Mouse (Mus musculus) cerebellum, adult 2 months (tissue): ENCODE measurements around the gene Taf8. TPM values are rescaled to one million over a fixed set of nuclear protein-coding genes. Genes with fewer than 3 reads are reported as not detected.

Experiments
- DNase-seq, 2 experiments: peaks; one replicate each; pipeline ENCODE4 v3.0.0; 2021
- H3K27ac ChIP-seq: fragments of 200-500 bp; 2 replicates; pipeline ENCODE4 v1.5.1; 2012; ENCODE audit warnings: low read length, control low read depth, inconsistent platforms; ENCODE audit not compliant: insufficient read depth
- H3K27me3 ChIP-seq: fragments of 200-500 bp; 2 replicates; pipeline ENCODE4 v1.6.1; 2012; ENCODE audit warnings: inconsistent platforms, mild to moderate bottlenecking, low read length, moderate library complexity; ENCODE audit not compliant: control insufficient read depth, insufficient read depth
- H3K4me1 ChIP-seq: fragments of 200-500 bp; 2 replicates; pipeline ENCODE4 v1.6.1; 2011; ENCODE audit warnings: low read length; ENCODE audit not compliant: control insufficient read depth, insufficient read depth
- H3K4me3 ChIP-seq: fragments of 200-500 bp; replicated peaks from 2 replicates; pipeline ENCODE3; 2011; ENCODE audit warnings: mild to moderate bottlenecking, low read depth, low read length, control low read depth; ENCODE audit not compliant: insufficient read depth
- CTCF ChIP-seq: fragments of 200-500 bp; IDR thresholded peaks from 2 replicates; pipeline ENCODE4 v1.5.1; 2011; ENCODE audit warnings: low read depth, mild to moderate bottlenecking, control low read depth, low read length, moderate library complexity, borderline replicate concordance; ENCODE audit not compliant: insufficient read depth
- POLR2A ChIP-seq: fragments of 200-500 bp; IDR thresholded peaks from 2 replicates; pipeline ENCODE4 v1.6.1; 2011; ENCODE audit warnings: low read length, control low read depth, borderline replicate concordance; ENCODE audit not compliant: insufficient read depth
- WGBS: fragments of 180-500 bp; shearing (Covaris S2); methylation state at CpG from one replicate; pipeline ENCODE4 v1.1.7; 2018; 5-methylcytosine and 5-hydroxymethylcytosine counted together
- polyA plus RNA-seq: library from polyadenylated mRNA; depleted of rRNA; stranded (reverse); fragments of >200 nt; gene quantifications from 2 replicates; pipeline ENCODE4 v1.2.3, GENCODE M21; 2012

The Taf8 gene
- polyA plus RNA-seq, 1 experiment = 32.0 TPM

DNA sequence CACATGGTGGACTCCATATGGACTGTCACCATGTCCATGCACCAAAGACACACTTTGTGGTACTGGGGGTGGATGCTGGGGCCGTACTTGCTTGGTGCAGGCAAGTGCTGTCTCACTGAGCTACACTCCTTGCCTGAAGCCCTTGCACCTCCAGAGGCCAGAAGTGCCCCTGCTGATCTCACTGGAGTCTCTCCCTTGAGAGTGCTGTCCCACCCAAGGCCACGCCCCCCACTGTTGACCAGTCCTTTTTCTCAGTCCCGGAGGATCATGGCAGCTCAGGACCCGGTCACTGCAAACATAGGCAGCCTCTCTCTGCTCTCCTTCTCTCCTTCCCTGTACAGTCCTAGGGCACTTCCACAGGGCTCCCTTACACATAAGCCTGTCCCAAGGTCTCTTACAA is 27.8 kb downstream of the Taf8 start:
- Histone ChIP-seq H3K27ac (no peak overlapping the region), H3K4me3 (no peak overlapping the region)
- 88% methylated on average over 4 of the region's 4 CpGs for WGBS

GRCm38 (mm10) chr17:47473434-47473974 is 28.6 kb downstream of the Taf8 start:
- DNase-seq = peak in 1 of 2 experiments; percentile 42
- H3K27ac ChIP-seq = no peak overlapping the region
- peaks cover 26% of the 10 kb centered on the region for H3K4me1 ChIP-seq
- TF ChIP-seq POLR2A = no peak
- peak; percentile 80 for TF ChIP-seq CTCF
- H3K27me3 ChIP-seq = no peaks in the 10 kb centered on the region
- H3K4me3 ChIP-seq = no peak overlapping the region
- WGBS = 17% methylated on average over 8 of the region's 8 CpGs

More for the DNA sequence above, 27.8 kb downstream of the Taf8 start:
- DNase-seq = no peak
- H3K4me1 ChIP-seq = peaks cover 18% of the 10 kb centered on the region
- H3K27me3 ChIP-seq = no peaks in the 10 kb centered on the region
- no peak for TF ChIP-seq POLR2A

DNA sequence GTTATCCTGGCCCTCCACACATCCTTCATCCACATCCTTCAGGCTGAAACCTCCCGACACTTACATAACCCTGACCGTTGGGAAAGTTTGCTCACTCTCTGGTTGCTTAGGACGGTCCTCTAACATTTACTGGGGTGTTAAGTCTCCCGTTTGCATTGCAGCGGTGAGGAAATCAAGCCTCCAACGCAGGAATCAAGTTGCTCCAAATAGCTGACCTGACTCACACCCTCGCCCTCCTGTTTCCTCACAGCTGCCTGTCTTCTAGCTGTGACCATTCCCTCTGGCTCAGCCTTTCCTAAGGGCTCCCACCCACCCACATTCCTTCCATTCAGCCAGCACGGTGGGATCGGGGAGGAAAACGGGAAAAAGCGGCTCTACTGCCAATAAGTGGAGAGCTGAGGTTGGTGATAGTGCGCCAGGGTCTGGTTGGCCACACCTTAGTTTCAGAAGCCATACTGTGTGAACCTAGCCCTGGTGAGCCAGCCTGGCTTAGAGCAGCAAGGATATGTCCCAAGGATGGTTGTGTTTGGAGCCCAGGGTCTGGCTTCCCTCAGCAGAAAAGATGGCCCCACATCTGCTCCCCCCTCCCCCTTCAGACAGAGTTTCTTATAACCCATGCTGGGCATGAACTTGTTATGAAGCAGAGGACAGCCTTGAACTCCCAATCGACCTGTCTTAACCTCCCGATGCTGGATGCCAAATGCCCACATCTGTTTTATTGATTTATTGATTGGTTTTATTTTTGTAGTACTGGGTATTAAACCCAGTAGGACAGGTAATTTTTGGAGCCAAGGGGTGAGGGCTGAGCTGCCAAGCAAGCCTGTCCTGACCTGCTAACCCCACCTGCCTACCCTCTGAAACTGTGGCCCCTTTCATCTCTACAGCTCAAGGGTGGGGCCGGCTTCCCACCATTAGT is 29.4 kb downstream of the Taf8 start:
- H3K27ac ChIP-seq = no peak overlapping the region
- H3K4me3 ChIP-seq = no peak overlapping the region
- H3K27me3 ChIP-seq = no peaks in the 10 kb centered on the region
- 75% methylated on average over 15 of the region's 15 CpGs for WGBS
- no peak for DNase-seq
- TF ChIP-seq CTCF (no peak), POLR2A (no peak)
- H3K4me1 ChIP-seq = peaks cover 26% of the 10 kb centered on the region

GRCm38 (mm10) chr17:47470686-47471085 is 31.4 kb downstream of the Taf8 start:
- 11% methylated on average over 5 of the region's 5 CpGs for WGBS
- Histone ChIP-seq H3K4me3 (no peak overlapping the region), H3K27me3 (no peaks in the 10 kb centered on the region), H3K27ac (peak overlapping the region; percentile 34; the same call in 1 of the 2 replicates), H3K4me1 (peaks cover 26% of the 10 kb centered on the region)
- peak; percentile 74 to 83 for DNase-seq
- no peak for TF ChIP-seq CTCF
- no peak for TF ChIP-seq POLR2A

GRCm38 (mm10) chr17:47470121-47470520 is 32.0 kb downstream of the Taf8 start:
- no peak overlapping the region for H3K4me3 ChIP-seq
- peak; percentile 71 to 78 for DNase-seq

DNA sequence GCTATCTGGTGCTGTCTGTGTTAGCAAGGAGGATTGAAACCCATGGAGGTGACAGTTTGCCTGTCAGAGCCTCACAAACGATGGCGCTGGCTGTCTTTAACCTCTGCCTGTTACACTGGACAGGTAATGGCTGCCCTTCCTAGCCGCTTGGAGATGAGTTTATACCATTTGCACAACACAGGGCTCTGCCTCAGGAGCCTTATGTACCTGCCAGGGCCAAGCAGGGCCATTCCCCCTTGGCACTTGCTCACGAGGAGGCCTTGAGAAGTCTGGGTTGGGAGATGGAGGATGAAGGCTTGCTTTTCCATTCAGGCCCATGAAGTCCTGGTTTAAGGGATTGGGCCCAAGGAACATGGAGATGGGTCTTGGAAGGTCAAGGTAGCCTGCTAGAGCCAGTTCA is 32.5 kb downstream of the Taf8 start:
- TF ChIP-seq CTCF (no peak), POLR2A (no peak)
- H3K27ac ChIP-seq = no peak overlapping the region; the same call in 1 of the 2 replicates
- no peaks in the 10 kb centered on the region for H3K27me3 ChIP-seq
- no peak for DNase-seq
- H3K4me1 ChIP-seq = peaks cover 26% of the 10 kb centered on the region
- no peak overlapping the region for H3K4me3 ChIP-seq
- WGBS = 72% methylated on average over 4 of the region's 4 CpGs

More at GRCm38 (mm10) chr17:47470121-47470520, 32.0 kb downstream of the Taf8 start:
- no peaks in the 10 kb centered on the region for H3K27me3 ChIP-seq
- TF ChIP-seq POLR2A (no peak), CTCF (no peak)
- peaks cover 26% of the 10 kb centered on the region for H3K4me1 ChIP-seq
- WGBS = 10% methylated on average over 4 of the region's 4 CpGs
- no peak overlapping the region for H3K27ac ChIP-seq

DNA sequence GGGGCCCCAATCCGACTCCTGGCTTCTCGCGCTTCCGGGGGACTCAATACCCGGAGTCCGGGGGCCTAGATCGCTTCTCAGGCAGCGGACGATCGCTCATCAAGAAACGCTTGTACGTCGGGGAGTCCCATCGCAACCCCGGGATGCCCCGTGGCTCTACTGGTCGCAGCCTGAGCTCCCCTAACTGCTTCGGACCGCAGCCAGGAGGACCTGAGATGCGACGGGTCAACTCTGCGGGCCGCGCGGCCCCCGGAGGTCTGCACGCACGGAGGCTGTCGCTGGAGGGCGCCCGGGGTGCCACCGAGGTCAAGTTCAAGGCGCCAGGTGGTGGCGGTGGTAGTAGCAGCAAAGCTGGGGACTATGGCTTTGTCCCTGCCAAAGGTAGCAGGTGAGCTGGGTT is 33.6 kb downstream of the Taf8 start:
- Histone ChIP-seq H3K27ac (no peak overlapping the region), H3K4me1 (peaks cover 26% of the 10 kb centered on the region), H3K27me3 (no peaks in the 10 kb centered on the region), H3K4me3 (no peak overlapping the region)
- DNase-seq = no peak
- WGBS = 23% methylated on average over 34 of the region's 34 CpGs
- TF ChIP-seq CTCF (no peak), POLR2A (no peak)

- 51% methylated on average over 14 of the region's 14 CpGs for WGBS
- no peak for TF ChIP-seq CTCF
- no peak for TF ChIP-seq POLR2A
- no peak overlapping the region for H3K27ac ChIP-seq
- peaks cover 26% of the 10 kb centered on the region for H3K4me1 ChIP-seq
- H3K4me3 ChIP-seq = no peak overlapping the region
- DNase-seq = no peak
- H3K27me3 ChIP-seq = no peaks in the 10 kb centered on the region
These were observed 34.0 kb downstream of the Taf8 start for GRCm38 (mm10) chr17:47468063-47468462.

DNA sequence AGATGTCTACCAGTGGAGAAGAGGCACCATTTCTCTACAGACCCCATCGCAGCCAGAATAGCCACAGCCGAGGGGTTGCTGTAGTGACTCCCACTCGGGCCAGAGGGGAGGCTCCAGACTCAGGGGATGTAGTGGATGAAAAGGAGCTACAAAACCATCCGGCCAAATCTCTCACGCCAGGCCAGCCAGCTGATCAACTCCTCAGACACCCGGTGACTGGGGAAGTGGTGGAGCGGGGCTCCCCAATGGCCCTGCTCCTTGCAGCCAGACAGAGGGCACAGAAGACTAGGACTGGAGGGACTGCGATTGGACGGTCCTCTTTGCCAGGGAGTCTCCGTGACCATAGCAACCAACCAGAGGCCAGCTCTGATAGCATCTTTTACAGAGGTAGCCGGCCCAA is 34.4 kb downstream of the Taf8 start:
- no peak for DNase-seq
- Histone ChIP-seq H3K27me3 (no peaks in the 10 kb centered on the region), H3K4me3 (no peak overlapping the region), H3K27ac (no peak overlapping the region), H3K4me1 (peaks cover 26% of the 10 kb centered on the region)
- WGBS = 81% methylated on average over 11 of the region's 11 CpGs
- TF ChIP-seq POLR2A = no peak
- no peak for TF ChIP-seq CTCF
